Mouse (Mus musculus) stomach, postnatal 0 days (tissue): ENCODE data around the gene 3110040M04Rik. TPM values are rescaled to one million over a fixed set of nuclear protein-coding genes. Genes with fewer than 3 reads are reported as not detected.
"Not testable (repeated sequence)": the region's sequence is repeated elsewhere in the genome, so short reads cannot be mapped to it uniquely, and the experiment has no call there.

ENCODE experiments used
- ATAC-seq: fragments of 200-750 bp; cut with Nextera tagmentation; 2 replicates; pipeline ENCODE4 v1.8.0; 2017; ENCODE audit not compliant: low FRiP score, low TSS enrichment
- DNase-seq: peaks from one replicate; pipeline ENCODE4 v3.0.0-alpha.2; 2016; ENCODE audit warnings: low spot score
- H3K27ac ChIP-seq: fragments of 300-500 bp; sonication (generic); replicated peaks from 2 replicates; pipeline ENCODE4 v1.5.1; 2014; ENCODE audit warnings: mild to moderate bottlenecking, control low read depth
- H3K27me3 ChIP-seq: fragments of 300-500 bp; sonication (generic); 2 replicates; pipeline ENCODE4 v1.6.1; 2014; ENCODE audit warnings: low read length; ENCODE audit not compliant: control insufficient read depth, insufficient read depth
- H3K36me3 ChIP-seq: fragments of 300-500 bp; sonication (generic); 2 replicates; pipeline ENCODE4 v1.6.1; 2014; ENCODE audit warnings: low read length, mixed read lengths; ENCODE audit not compliant: control insufficient read depth, insufficient read depth
- H3K4me1 ChIP-seq: fragments of 300-500 bp; sonication (generic); replicated peaks from 2 replicates; pipeline ENCODE4 v1.6.1; 2014; ENCODE audit warnings: antibody characterized with exemption; ENCODE audit not compliant: control insufficient read depth, insufficient read depth
- H3K4me2 ChIP-seq: fragments of 300-500 bp; sonication (generic); replicated peaks from 2 replicates; pipeline ENCODE4 v1.6.1; 2014; ENCODE audit warnings: low read depth, mild to moderate bottlenecking, control low read depth, moderate library complexity
- H3K4me3 ChIP-seq: fragments of 300-500 bp; sonication (generic); 2 replicates; pipeline ENCODE4 v1.5.1; 2014; ENCODE audit warnings: low read depth, low read length, control low read depth
- H3K9ac ChIP-seq: fragments of 300-500 bp; sonication (generic); 2 replicates; pipeline ENCODE4 v1.6.1; 2014; ENCODE audit warnings: mild to moderate bottlenecking, low read length, control low read depth, mixed read lengths
- H3K9me3 ChIP-seq: fragments of 300-500 bp; sonication (generic); 2 replicates; pipeline ENCODE4 v1.6.1; 2016; ENCODE audit warnings: low read length; ENCODE audit not compliant: control insufficient read depth
- CTCF ChIP-seq: IDR thresholded peaks from 2 replicates; pipeline ENCODE4 v1.5.1; 2016; ENCODE audit warnings: antibody characterized with exemption, low read depth, mild to moderate bottlenecking, moderate library complexity
- EP300 ChIP-seq: optimal IDR thresholded peaks from 2 replicates; pipeline ENCODE3; 2016; ENCODE audit warnings: antibody characterized with exemption
- WGBS: fragments of 180-500 bp; shearing (Covaris S2); extraction: QIAGEN DNeasy Blood & Tissue Kit; methylation state at CpG from one replicate; pipeline ENCODE4 v1.1.7; 2014; 5-methylcytosine and 5-hydroxymethylcytosine counted together
- polyA plus RNA-seq: library from polyadenylated mRNA; unstranded; fragments of >200 nt; fragmentation: Nextera tagmentation; extraction: Ambion mirVana; gene quantifications from 2 replicates; pipeline ENCODE4 v1.2.1, GENCODE M21; 2015

3110040M04Rik gene
- polyA plus RNA-seq, 1 experiment from 2014 or later = not detected

DNA sequence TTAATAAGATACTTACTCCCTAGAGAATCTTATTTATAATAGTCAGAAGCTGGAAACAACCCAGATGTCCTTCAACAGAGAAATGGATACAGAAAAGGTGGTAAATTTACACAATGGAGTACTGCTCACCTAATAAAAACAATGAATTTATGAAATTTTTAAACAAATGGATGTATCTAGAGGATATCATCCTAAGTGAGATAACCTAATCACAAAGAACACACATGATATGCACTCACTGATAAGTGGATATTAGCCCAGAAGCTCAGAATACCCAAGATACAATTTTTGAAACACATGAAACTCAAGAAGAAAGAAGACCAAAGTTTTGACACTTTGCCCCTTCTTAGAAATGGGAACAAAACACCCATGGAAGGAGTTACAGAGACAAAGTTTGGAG lies 5.0 kb downstream of the 3110040M04Rik start:
- not testable (repeated sequence) for H3K4me1 ChIP-seq, DNase-seq, H3K4me2 ChIP-seq, H3K27ac ChIP-seq, H3K4me3 ChIP-seq, H3K27me3 ChIP-seq, H3K9me3 ChIP-seq, H3K9ac ChIP-seq, ATAC-seq, H3K36me3 ChIP-seq

DNA sequence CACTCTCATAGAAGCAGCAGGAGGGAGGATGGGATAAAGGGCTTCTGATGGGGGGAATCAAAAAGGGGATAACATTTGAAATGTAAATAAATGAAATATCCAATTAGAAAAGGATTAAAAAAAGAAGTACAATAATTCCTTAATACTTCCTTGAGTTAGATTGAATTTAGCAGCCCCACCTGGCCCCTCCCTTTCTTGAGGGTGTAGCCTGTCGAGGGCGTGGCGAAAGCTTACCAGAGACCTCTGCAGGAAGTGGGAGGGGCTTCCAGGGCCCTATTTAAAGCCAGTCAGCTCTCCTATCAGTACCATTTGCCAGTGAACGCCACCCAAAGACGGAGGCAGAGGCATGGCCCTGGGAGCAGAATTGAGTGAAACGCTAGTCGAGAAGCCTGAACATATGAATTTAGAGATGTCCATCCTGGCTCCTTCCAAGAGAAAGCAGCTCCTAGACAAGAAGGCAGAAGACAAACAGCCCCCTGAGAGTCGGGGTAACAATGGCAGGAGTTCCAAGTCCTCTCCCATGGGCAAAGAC lies 6.0 kb downstream of the 3110040M04Rik start, which contains the start of gene Gm47996:
TSS of gene Gm47996 (plus strand) at position 308 of the 532 bp plus-strand sequence.
- H3K9me3 ChIP-seq, H3K9ac ChIP-seq, ATAC-seq, H3K27me3 ChIP-seq, H3K27ac ChIP-seq, H3K4me3 ChIP-seq, DNase-seq, H3K36me3 ChIP-seq, H3K4me1 ChIP-seq, H3K4me2 ChIP-seq: not testable (repeated sequence)
- WGBS = 93% methylated on average over 4 of the region's 8 CpGs

GRCm38 (mm10) chr1:151211666-151212065 lies 7.7 kb downstream of the 3110040M04Rik start:
- WGBS = 82% methylated on average over 5 of the region's 5 CpGs
- not testable (repeated sequence) for DNase-seq, ATAC-seq

DNA sequence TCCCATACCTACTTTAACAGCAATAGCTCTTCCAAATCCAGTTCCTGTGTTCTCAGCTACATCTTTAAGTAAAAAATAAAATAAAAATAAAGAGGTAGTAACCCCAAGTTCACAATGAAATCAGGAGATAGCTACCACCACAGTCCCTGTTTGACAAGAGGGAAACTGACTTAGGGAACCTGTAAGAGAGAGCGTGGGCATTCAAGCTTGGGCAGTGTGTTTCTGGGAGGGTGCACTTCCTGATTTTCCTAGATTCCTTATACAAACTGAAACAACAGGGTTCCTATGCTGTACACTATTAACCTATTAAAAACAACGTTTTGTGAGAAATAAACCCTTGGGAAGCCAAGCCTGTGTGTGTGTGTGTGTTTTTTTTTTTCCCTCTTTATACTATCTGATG lies 10.9 kb downstream of the 3110040M04Rik start:
- 66% methylated on average over 2 of the region's 2 CpGs for WGBS
- ATAC-seq (no peak), DNase-seq (no peak)
- Histone ChIP-seq H3K27me3 (no peaks in the 10 kb centered on the region), H3K36me3 (no peaks in the 10 kb centered on the region), H3K4me2 (no peak overlapping the region), H3K9me3 (no peaks in the 10 kb centered on the region), H3K27ac (no peak overlapping the region), H3K4me1 (no peaks in the 10 kb centered on the region), H3K9ac (no peak overlapping the region), H3K4me3 (no peak overlapping the region)
- no peak for TF ChIP-seq EP300
- TF ChIP-seq CTCF = no peak

More at GRCm38 (mm10) chr1:151211666-151212065, 7.7 kb downstream of the 3110040M04Rik start:
- H3K9me3 ChIP-seq, H3K27me3 ChIP-seq, H3K4me3 ChIP-seq, H3K27ac ChIP-seq, H3K4me2 ChIP-seq, H3K4me1 ChIP-seq, H3K36me3 ChIP-seq, H3K9ac ChIP-seq: not testable (repeated sequence)

- ATAC-seq (no peak; the same call in 1 of the 2 replicates), DNase-seq (peak; percentile 33)
- no peak overlapping the region for H3K4me3 ChIP-seq
- no peaks in the 10 kb centered on the region for H3K36me3 ChIP-seq
- whole genome bisulfite sequencing = 21% methylated on average over 1 of the region's 1 CpGs
- H3K4me2 ChIP-seq = no peak overlapping the region
- TF ChIP-seq EP300 (no peak), CTCF (no peak)
- H3K9me3 ChIP-seq = no peaks in the 10 kb centered on the region
- H3K27me3 ChIP-seq = no peaks in the 10 kb centered on the region
- H3K27ac ChIP-seq = no peak overlapping the region
- H3K9ac ChIP-seq = no peak overlapping the region
- H3K4me1 ChIP-seq = no peaks in the 10 kb centered on the region
These were observed 12.1 kb downstream of the 3110040M04Rik start for GRCm38 (mm10) chr1:151215985-151216384.

- Histone ChIP-seq H3K27ac (no peak overlapping the region), H3K4me2 (no peak overlapping the region), H3K4me1 (no peaks in the 10 kb centered on the region), H3K36me3 (no peaks in the 10 kb centered on the region), H3K9ac (no peak overlapping the region), H3K4me3 (no peak overlapping the region), H3K9me3 (no peaks in the 10 kb centered on the region), H3K27me3 (no peaks in the 10 kb centered on the region)
- ATAC-seq (no peak), DNase-seq (no peak)
- WGBS = 49% methylated on average over 3 of the region's 3 CpGs
- TF ChIP-seq CTCF = no peak
- TF ChIP-seq EP300 = no peak
These were observed 12.5 kb downstream of the 3110040M04Rik start for GRCm38 (mm10) chr1:151216417-151216816.
